Mouse (Mus musculus) forebrain, embryonic 12.5 days (tissue): ENCODE results near the gene Vmn1r52. TPM values are rescaled to one million over a fixed set of nuclear protein-coding genes. Genes with fewer than 3 reads are reported as not detected.
"Not testable (repeated sequence)": the region's sequence is repeated elsewhere in the genome, so short reads cannot be mapped to it uniquely, and the experiment has no call there.

Experiments
- ATAC-seq: fragments of 200-750 bp; cut with Nextera tagmentation; 2 replicates; pipeline ENCODE4 v1.8.0; 2017; ENCODE audit warnings: moderate TSS enrichment; ENCODE audit not compliant: low FRiP score
- H3K27ac ChIP-seq: fragments of 300-500 bp; sonication (generic); 2 replicates; pipeline ENCODE4 v1.5.1; 2016; ENCODE audit warnings: mild to moderate bottlenecking
- H3K27me3 ChIP-seq: fragments of 300-500 bp; sonication (generic); 2 replicates; pipeline ENCODE4 v1.6.1; 2016; ENCODE audit warnings: mild to moderate bottlenecking
- H3K36me3 ChIP-seq: fragments of 300-500 bp; sonication (generic); replicated peaks from 2 replicates; pipeline ENCODE4 v1.6.1; 2016; ENCODE audit warnings: mild to moderate bottlenecking
- H3K4me1 ChIP-seq: fragments of 300-500 bp; sonication (generic); 2 replicates; pipeline ENCODE4 v1.6.1; 2016
- H3K4me2 ChIP-seq: fragments of 300-500 bp; sonication (generic); 2 replicates; pipeline ENCODE4 v1.6.1; 2016; ENCODE audit warnings: mild to moderate bottlenecking, moderate library complexity
- H3K4me3 ChIP-seq: fragments of 300-500 bp; sonication (generic); replicated peaks from 2 replicates; pipeline ENCODE4 v1.5.1; 2016; ENCODE audit warnings: mild to moderate bottlenecking
- H3K9ac ChIP-seq: fragments of 300-500 bp; sonication (generic); 2 replicates; pipeline ENCODE4 v1.6.1; 2016; ENCODE audit warnings: mild to moderate bottlenecking
- H3K9me3 ChIP-seq: fragments of 300-500 bp; sonication (generic); 2 replicates; pipeline ENCODE4 v1.6.1; 2016
- WGBS: fragments of 180-500 bp; shearing (Covaris S2); methylation state at CpG from one replicate; pipeline ENCODE4 v1.1.7; 2016; 5-methylcytosine and 5-hydroxymethylcytosine counted together
- polyA plus RNA-seq: library from polyadenylated mRNA; unstranded; fragments of >200 nt; fragmentation: Nextera tagmentation; extraction: Ambion mirVana; gene quantifications from 2 replicates; pipeline ENCODE4 v1.2.1, GENCODE M21; 2016

Gene Vmn1r52
- not detected in 2 replicates for polyA plus RNA-seq

DNA sequence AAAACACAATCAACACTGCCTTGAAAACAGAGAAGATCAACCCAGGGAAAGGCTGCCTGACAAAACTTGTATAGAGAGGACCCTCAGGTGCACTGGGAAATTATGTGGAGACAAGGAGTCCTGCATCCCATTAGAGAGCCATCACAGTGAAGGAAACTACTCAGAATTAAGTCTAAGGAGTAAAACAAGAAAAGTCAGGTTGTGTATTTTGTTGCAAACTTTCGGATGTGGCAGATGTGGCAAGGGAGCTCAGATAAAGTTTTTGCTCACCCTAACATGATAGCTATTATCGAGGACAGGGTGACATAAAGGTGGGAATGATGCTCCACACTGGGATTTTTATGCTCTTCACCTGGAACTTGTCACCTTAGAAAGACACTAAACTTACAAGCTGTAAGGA, at the start of gene Vmn1r52:
Gene Vmn1r52 (plus strand): TSS at position 301 of the 400 bp plus-strand sequence.
- no peak within 1 kb of the TSS for H3K9ac ChIP-seq
- H3K27ac ChIP-seq: no peak within 1 kb of the TSS
- no peaks in the 10 kb centered on the region for H3K27me3 ChIP-seq
- H3K9me3 ChIP-seq: peaks cover 9% of the 10 kb centered on the region; the same call in 1 of the 2 replicates
- WGBS: 74% methylated on average over 2 of the region's 2 CpGs
- no peaks in the 10 kb centered on the region for H3K4me1 ChIP-seq
- no peak within 1 kb of the TSS for H3K4me2 ChIP-seq
- ATAC-seq: no peak
- H3K4me3 ChIP-seq: no peak within 1 kb of the TSS
- no peaks in the 10 kb centered on the region for H3K36me3 ChIP-seq

DNA sequence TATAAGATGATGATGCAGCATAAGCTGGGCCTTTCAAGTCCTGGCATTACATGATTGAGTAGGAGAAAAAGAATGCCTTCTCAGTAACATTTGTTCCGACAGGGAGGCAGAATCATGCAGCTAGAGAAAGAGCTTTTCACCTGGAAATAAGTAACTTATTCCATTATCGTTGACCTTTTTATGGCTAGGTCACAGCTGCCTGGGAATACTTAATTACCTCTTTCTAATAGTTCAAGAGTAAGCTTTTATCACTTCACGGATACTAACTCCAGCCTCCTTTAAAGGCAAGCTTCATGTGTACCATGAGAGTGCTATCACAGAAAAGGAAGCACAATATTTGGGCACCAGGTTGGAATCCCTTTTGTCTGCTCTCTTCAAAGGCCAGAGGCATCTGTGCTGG, 14.5 kb upstream of the Vmn1r52 start:
- H3K4me3 ChIP-seq: no peak overlapping the region
- no peaks in the 10 kb centered on the region for H3K27me3 ChIP-seq
- H3K4me1 ChIP-seq: no peaks in the 10 kb centered on the region
- peaks cover 3% of the 10 kb centered on the region; the same call in 1 of the 2 replicates for H3K9me3 ChIP-seq
- WGBS: 86% methylated on average over 3 of the region's 3 CpGs
- no peak overlapping the region for H3K27ac ChIP-seq
- no peak for ATAC-seq
- no peaks in the 10 kb centered on the region for H3K36me3 ChIP-seq
- no peak overlapping the region for H3K4me2 ChIP-seq
- H3K9ac ChIP-seq: no peak overlapping the region

DNA sequence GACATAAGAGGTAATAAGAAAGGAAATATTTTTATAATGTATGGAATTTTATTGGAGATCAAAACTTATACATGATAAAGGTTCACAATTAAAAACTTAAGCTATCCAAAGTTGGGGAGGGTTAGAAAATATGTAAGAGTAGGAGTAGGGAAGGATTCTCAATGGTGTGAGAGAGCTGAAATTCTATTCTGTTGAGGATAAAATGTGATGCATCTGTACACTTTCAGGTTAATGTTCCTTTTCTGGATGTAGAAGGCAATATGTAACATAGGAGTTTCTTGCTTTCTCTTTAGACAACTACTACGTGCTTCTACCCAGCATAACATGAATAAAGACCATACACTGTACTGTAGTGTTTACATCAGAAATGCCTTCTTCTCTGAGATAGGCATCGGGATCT, 27.9 kb downstream of the Vmn1r52 start, which contains the start of gene V1ra8:
Gene V1ra8 (plus strand): TSS at position 301 of the 400 bp plus-strand sequence.
- not testable (repeated sequence) for H3K27ac ChIP-seq, H3K4me3 ChIP-seq, H3K36me3 ChIP-seq, H3K4me2 ChIP-seq, H3K9me3 ChIP-seq, ATAC-seq, H3K9ac ChIP-seq, H3K27me3 ChIP-seq, H3K4me1 ChIP-seq
- 83% methylated on average over 2 of the region's 2 CpGs for WGBS

DNA sequence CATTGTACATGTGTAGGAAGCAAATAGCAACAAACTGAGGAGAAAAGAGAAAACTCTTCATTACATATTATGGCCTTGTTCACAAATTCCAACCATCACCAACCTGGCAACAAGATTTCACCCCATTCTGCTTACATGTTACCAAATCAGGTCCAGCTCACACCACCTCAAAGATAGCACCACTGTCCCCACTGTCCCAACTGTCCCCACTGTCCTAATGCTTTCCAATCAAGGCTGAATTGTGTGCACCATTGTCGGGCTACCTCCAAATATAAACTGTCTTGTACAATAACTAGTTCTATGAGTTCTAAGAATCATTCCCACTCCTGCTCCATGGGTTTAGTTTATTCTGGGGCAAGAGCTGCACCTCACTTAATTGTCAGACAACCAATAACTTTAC, 49.7 kb downstream of the Vmn1r52 start, which contains the start of gene Vmn1r53:
Gene Vmn1r53 (minus strand): TSS at position 101 of the 400 bp plus-strand sequence.
- no peak within 1 kb of the TSS for H3K27ac ChIP-seq
- H3K9me3 ChIP-seq: no peaks in the 10 kb centered on the region
- no peak within 1 kb of the TSS for H3K9ac ChIP-seq
- H3K4me1 ChIP-seq: no peaks in the 10 kb centered on the region
- no peak within 1 kb of the TSS for H3K4me3 ChIP-seq
- H3K27me3 ChIP-seq: no peaks in the 10 kb centered on the region
- no peak within 1 kb of the TSS for H3K4me2 ChIP-seq
- WGBS: 81% methylated on average over 1 of the region's 1 CpGs
- no peak for ATAC-seq
- no peaks in the 10 kb centered on the region for H3K36me3 ChIP-seq

Other genes starting within 250 kb of the Vmn1r52 start
- gene Vmn1r45, start 234.2 kb upstream of the Vmn1r52 start, polyA plus RNA-seq: not detected in 2 replicates
- gene Vmn1r46, start 205.5 kb upstream of the Vmn1r52 start, polyA plus RNA-seq: not detected in 2 replicates
- gene Vmn1r47, start 158.7 kb upstream of the Vmn1r52 start, polyA plus RNA-seq: not detected in 2 replicates
- not detected in 2 replicates for gene Vmn1r48, start 138.0 kb upstream of the Vmn1r52 start, polyA plus RNA-seq
- not detected in 2 replicates for gene Vmn1r49, start 96.3 kb upstream of the Vmn1r52 start, polyA plus RNA-seq
- not detected in 2 replicates for gene Vmn1r50, start 73.4 kb upstream of the Vmn1r52 start, polyA plus RNA-seq
- gene Vmn1r51, start 52.2 kb upstream of the Vmn1r52 start, polyA plus RNA-seq: not detected in 2 replicates
- not detected in 2 replicates for gene V1ra8, start 28.0 kb downstream of the Vmn1r52 start, polyA plus RNA-seq
- gene Vmn1r53, start 49.6 kb downstream of the Vmn1r52 start, polyA plus RNA-seq: not detected in 2 replicates
- gene Vmn1r54, start 71.5 kb downstream of the Vmn1r52 start, polyA plus RNA-seq: not detected in 2 replicates
- not detected in 2 replicates for gene BC048671, start 126.4 kb downstream of the Vmn1r52 start, polyA plus RNA-seq
- not detected in 2 replicates for gene Chst13, start 150.4 kb downstream of the Vmn1r52 start, polyA plus RNA-seq
- not detected in 2 replicates for gene Uroc1, start 158.5 kb downstream of the Vmn1r52 start, polyA plus RNA-seq
- 13.8 and 15.8 TPM in 2 replicates for gene Zxdc, start 194.7 kb downstream of the Vmn1r52 start, polyA plus RNA-seq